Mouse (Mus musculus): ENCODE results near the gene Fkbp5. TPM values are rescaled to one million over a fixed set of nuclear protein-coding genes. Genes with fewer than 3 reads are reported as not detected.

The Fkbp5 gene
- polyA plus RNA-seq, 1 experiment from 2014 or later, result 22.0 TPM

DNA sequence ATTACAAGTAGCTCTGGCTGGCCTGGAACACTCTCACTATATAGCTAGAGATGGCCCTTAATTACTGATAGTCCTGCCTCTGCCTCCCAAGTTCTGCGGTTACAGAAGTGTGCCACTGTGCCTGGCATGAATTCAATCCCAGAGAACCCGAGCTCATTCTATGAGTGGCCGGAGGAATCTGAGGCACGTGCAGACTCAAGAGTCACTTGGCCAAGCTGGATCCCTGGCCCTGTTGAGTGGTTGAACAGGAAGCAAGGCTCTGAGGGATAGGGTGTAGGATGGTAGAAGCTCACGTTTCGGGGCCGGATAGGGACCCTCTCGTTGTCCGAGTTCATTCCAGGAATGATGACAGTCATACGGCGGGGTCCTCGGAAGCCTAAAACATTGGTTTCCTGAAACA is 161.5 kb downstream of the Fkbp5 start:
- Histone ChIP-seq H3K27me3 (replicated peaks; ENCODE audit: control insufficient read depth, insufficient read depth, low read length) (peaks cover 13% of the 10 kb centered on the region; the same call in 1 of the 2 replicates), H3K4me1 (ENCODE audit: control insufficient read depth, insufficient read depth, low read length) (peaks cover 15% of the 10 kb centered on the region), H3K4me3 (ENCODE audit: low read length) (no peak overlapping the region), H3K27ac (ENCODE audit: low read length) (no peak overlapping the region), H3K9me3 (ENCODE audit: control insufficient read depth, low read length) (0 out of 2 replicates have a peak, but pooled peaks cover 3% of the 10 kb centered on the region), H3K4me2 (ENCODE audit: low read depth, low read length) (no peak overlapping the region), H3K9ac (ENCODE audit: low read depth, low read length) (no peak overlapping the region), H3K36me3 (ENCODE audit: control insufficient read depth, insufficient read depth, low read length) (no peaks in the 10 kb centered on the region)
- ATAC-seq, result no peak
- WGBS, result 85% methylated on average over 12 of the region's 12 CpGs

- Histone ChIP-seq H3K4me2 (ENCODE audit: low read depth, low read length) (peak overlapping the region; percentile 92), H3K9me3 (ENCODE audit: control insufficient read depth, low read length) (no peaks in the 10 kb centered on the region), H3K4me3 (ENCODE audit: low read length) (peak overlapping the region; percentile 89; the same call in 1 of the 2 replicates), H3K27ac (ENCODE audit: low read length) (peak overlapping the region; percentile 99; the same call in 1 of the 2 replicates), H3K27me3 (replicated peaks; ENCODE audit: control insufficient read depth, insufficient read depth, low read length) (no peaks in the 10 kb centered on the region; the same call in 1 of the 2 replicates), H3K4me1 (ENCODE audit: control insufficient read depth, insufficient read depth, low read length) (peaks cover 36% of the 10 kb centered on the region), H3K36me3 (ENCODE audit: control insufficient read depth, insufficient read depth, low read length) (no peaks in the 10 kb centered on the region), H3K9ac (ENCODE audit: low read depth, low read length) (peak overlapping the region; percentile 96)
- no peak for ATAC-seq
- WGBS, result 32% methylated on average over 11 of the region's 11 CpGs
These were observed 165.3 kb downstream of the Fkbp5 start for GRCm38 (mm10) chr17:28352018-28352417.

DNA sequence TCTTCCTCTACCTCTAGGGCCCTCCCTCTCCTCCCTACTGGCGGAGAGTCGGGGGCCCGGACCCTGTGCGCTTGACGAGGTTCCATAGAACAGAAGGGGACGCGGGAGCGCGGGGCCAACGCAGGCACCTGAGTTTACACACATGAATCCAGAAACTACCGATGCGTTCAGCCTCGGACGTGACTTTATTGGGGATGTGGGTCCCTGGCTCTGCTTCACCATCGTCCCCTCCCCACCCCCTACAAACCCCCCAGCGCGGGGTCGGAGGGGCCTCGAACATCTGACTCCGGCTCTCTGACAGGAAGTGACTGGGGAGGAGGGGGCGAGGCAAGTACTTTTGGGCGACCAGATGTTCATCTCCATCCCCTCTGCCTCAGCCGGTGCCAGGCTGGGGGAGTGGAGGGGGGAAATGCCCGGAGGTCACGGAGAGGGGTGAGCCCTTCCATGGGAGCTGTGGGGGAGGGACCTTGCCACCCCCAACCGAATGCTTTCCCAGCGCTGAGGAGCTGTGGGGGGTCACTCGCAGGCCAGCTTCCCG is 165.9 kb downstream of the Fkbp5 start:
- H3K4me1 ChIP-seq (ENCODE audit: control insufficient read depth, insufficient read depth, low read length), result peaks cover 40% of the 10 kb centered on the region
- no peaks in the 10 kb centered on the region for H3K36me3 ChIP-seq (ENCODE audit: control insufficient read depth, insufficient read depth, low read length)
- peak; percentile 1; the same call in 1 of the 2 replicates for ATAC-seq
- peak overlapping the region; percentile 89 for H3K4me3 ChIP-seq (ENCODE audit: low read length)
- H3K9me3 ChIP-seq (ENCODE audit: control insufficient read depth, low read length), result no peaks in the 10 kb centered on the region
- 2% methylated on average over 29 of the region's 29 CpGs for WGBS
- peak overlapping the region; percentile 99 for H3K27ac ChIP-seq (ENCODE audit: low read length)
- peak overlapping the region; percentile 92 for H3K4me2 ChIP-seq (ENCODE audit: low read depth, low read length)
- H3K27me3 ChIP-seq (replicated peaks; ENCODE audit: control insufficient read depth, insufficient read depth, low read length), result no peaks in the 10 kb centered on the region; the same call in 1 of the 2 replicates
- peak overlapping the region; percentile 96 for H3K9ac ChIP-seq (ENCODE audit: low read depth, low read length)

GRCm38 (mm10) chr17:28350466-28351352 is 166.6 kb downstream of the Fkbp5 start, which contains the start of gene Tead3:
Gene Tead3, minus strand, starts transcription at chr17:28350817.
- WGBS, result under 1% methylated on average over 60 of the region's 73 CpGs
- Histone ChIP-seq H3K36me3 (ENCODE audit: control insufficient read depth, insufficient read depth, low read length) (no peaks in the 10 kb centered on the region), H3K9me3 (ENCODE audit: control insufficient read depth, low read length) (no peaks in the 10 kb centered on the region), H3K4me1 (ENCODE audit: control insufficient read depth, insufficient read depth, low read length) (peaks cover 47% of the 10 kb centered on the region), H3K4me3 (ENCODE audit: low read length) (peak within 1 kb of the TSS; percentile 89), H3K4me2 (ENCODE audit: low read depth, low read length) (peak within 1 kb of the TSS; percentile 92), H3K27ac (ENCODE audit: low read length) (peak within 1 kb of the TSS; percentile 99), H3K27me3 (replicated peaks; ENCODE audit: control insufficient read depth, insufficient read depth, low read length) (no peaks in the 10 kb centered on the region; the same call in 1 of the 2 replicates), H3K9ac (ENCODE audit: low read depth, low read length) (peak within 1 kb of the TSS; percentile 96)
- ATAC-seq, result peak; percentile 88

- WGBS, result under 1% methylated on average over 49 of the region's 54 CpGs
- Histone ChIP-seq H3K4me3 (ENCODE audit: low read length) (peak overlapping the region; percentile 89), H3K9me3 (ENCODE audit: control insufficient read depth, low read length) (no peaks in the 10 kb centered on the region), H3K4me2 (ENCODE audit: low read depth, low read length) (peak overlapping the region; percentile 92), H3K9ac (ENCODE audit: low read depth, low read length) (peak overlapping the region; percentile 96), H3K36me3 (ENCODE audit: control insufficient read depth, insufficient read depth, low read length) (no peaks in the 10 kb centered on the region), H3K27ac (ENCODE audit: low read length) (peak overlapping the region; percentile 99), H3K27me3 (replicated peaks; ENCODE audit: control insufficient read depth, insufficient read depth, low read length) (no peaks in the 10 kb centered on the region; the same call in 1 of the 2 replicates), H3K4me1 (ENCODE audit: control insufficient read depth, insufficient read depth, low read length) (peaks cover 54% of the 10 kb centered on the region)
- peak; percentile 69 for ATAC-seq
These were observed 167.3 kb downstream of the Fkbp5 start for GRCm38 (mm10) chr17:28349901-28350465.

DNA sequence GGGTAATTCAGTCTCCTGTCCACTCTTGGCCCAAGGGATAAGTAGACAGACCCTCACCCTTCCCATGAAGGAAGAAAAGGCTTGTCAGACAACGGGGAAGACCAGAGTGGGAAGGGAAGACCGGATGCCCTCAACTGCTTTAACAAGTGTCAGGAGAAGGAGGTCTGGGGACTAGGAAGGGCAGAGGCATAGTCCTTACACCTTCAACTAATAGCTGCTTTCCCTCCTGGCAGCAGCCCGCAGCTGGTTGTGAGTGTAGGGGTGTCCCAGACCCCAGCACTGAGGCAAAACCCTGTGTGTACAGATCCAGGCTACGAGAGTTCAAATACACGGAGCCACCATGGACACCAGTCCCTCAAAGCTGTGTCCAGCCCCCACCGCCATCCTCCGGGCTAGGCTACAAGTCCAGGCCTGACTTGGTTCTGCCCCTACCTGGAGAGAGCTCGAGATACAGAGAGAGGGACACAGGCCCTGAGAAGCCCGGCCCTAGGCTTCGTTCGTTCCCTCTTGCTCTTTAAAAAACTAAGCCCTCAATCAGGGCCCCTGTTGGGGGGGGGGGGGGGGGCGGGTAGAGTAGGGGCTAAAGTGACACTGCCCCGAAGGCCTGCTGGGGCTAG is 168.0 kb downstream of the Fkbp5 start:
- H3K4me3 ChIP-seq (ENCODE audit: low read length), result peak overlapping the region; percentile 89
- H3K27ac ChIP-seq (ENCODE audit: low read length), result peak overlapping the region; percentile 99
- peaks cover 60% of the 10 kb centered on the region for H3K4me1 ChIP-seq (ENCODE audit: control insufficient read depth, insufficient read depth, low read length)
- H3K36me3 ChIP-seq (ENCODE audit: control insufficient read depth, insufficient read depth, low read length), result no peaks in the 10 kb centered on the region
- WGBS, result 11% methylated on average over 11 of the region's 13 CpGs
- no peaks in the 10 kb centered on the region for H3K9me3 ChIP-seq (ENCODE audit: control insufficient read depth, low read length)
- peak overlapping the region; percentile 92 for H3K4me2 ChIP-seq (ENCODE audit: low read depth, low read length)
- ATAC-seq, result no peak
- peak overlapping the region; percentile 96 for H3K9ac ChIP-seq (ENCODE audit: low read depth, low read length)
- H3K27me3 ChIP-seq (replicated peaks; ENCODE audit: control insufficient read depth, insufficient read depth, low read length), result no peaks in the 10 kb centered on the region; the same call in 1 of the 2 replicates

Small RNAs within 50 kb of the gene (microRNA-seq; reads per million reads assigned to microRNA genes)
- gene Gm25195 (not detected), gene Mir6969 (1.8 reads per million)

Other genes starting within 250 kb of the Fkbp5 start
- 20.2 and 21.8 TPM in 2 replicates for gene Fance, start 204.0 kb downstream of the Fkbp5 start, polyA plus RNA-seq (2015; fragmentation: Nextera tagmentation; extraction: Ambion mirVana)
- 591 and 604 TPM in 2 replicates for gene Rpl10a, start 189.1 kb downstream of the Fkbp5 start, polyA plus RNA-seq (2015; fragmentation: Nextera tagmentation; extraction: Ambion mirVana)
- 8.5 and 9.3 TPM in 2 replicates for gene Tead3, start 166.7 kb downstream of the Fkbp5 start, polyA plus RNA-seq (2015; fragmentation: Nextera tagmentation; extraction: Ambion mirVana)
- 3.0 and 3.6 TPM in 2 replicates for gene Tulp1, start 152.3 kb downstream of the Fkbp5 start, polyA plus RNA-seq (2015; fragmentation: Nextera tagmentation; extraction: Ambion mirVana)
- not detected in 2 replicates for gene Armc12, start 13.3 kb upstream of the Fkbp5 start, polyA plus RNA-seq (2015; fragmentation: Nextera tagmentation; extraction: Ambion mirVana)
- gene Clpsl2, start 31.9 kb upstream of the Fkbp5 start, polyA plus RNA-seq (2015; fragmentation: Nextera tagmentation; extraction: Ambion mirVana), result not detected in 2 replicates
- gene Clps, start 43.2 kb upstream of the Fkbp5 start, polyA plus RNA-seq (2015; fragmentation: Nextera tagmentation; extraction: Ambion mirVana), result 1,810 and 2,508 TPM in 2 replicates
- gene Lhfpl5, start 58.1 kb upstream of the Fkbp5 start, polyA plus RNA-seq (2015; fragmentation: Nextera tagmentation; extraction: Ambion mirVana), result 0.92 and 1.0 TPM in 2 replicates
- gene Srpk1, start 105.2 kb upstream of the Fkbp5 start, polyA plus RNA-seq (2015; fragmentation: Nextera tagmentation; extraction: Ambion mirVana), result 72.0 and 83.2 TPM in 2 replicates
- 0.17 and 0.28 TPM in 2 replicates for gene Slc26a8, start 172.7 kb upstream of the Fkbp5 start, polyA plus RNA-seq (2015; fragmentation: Nextera tagmentation; extraction: Ambion mirVana)
- 34.5 and 37.5 TPM in 2 replicates for gene Mapk14, start 173.8 kb upstream of the Fkbp5 start, polyA plus RNA-seq (2015; fragmentation: Nextera tagmentation; extraction: Ambion mirVana)
- 2.1 TPM in 2 replicates for gene AC170998.1, start 208.6 kb upstream of the Fkbp5 start, polyA plus RNA-seq (2015; fragmentation: Nextera tagmentation; extraction: Ambion mirVana)

Measured in intestine, embryonic 16.5 days (tissue).